Mouse (Mus musculus) liver, embryonic 14.5 days (tissue): ENCODE measurements around the gene Adipor1.

ENCODE experiments used
- CTCF ChIP-seq: IDR thresholded peaks from 2 replicates; pipeline ENCODE4 v1.5.1; 2016; ENCODE audit warnings: antibody characterized with exemption, low read depth, control low read depth
- EP300 ChIP-seq: IDR thresholded peaks from 2 replicates; pipeline ENCODE4 v1.6.1; 2016; ENCODE audit warnings: antibody characterized with exemption, low read depth

DNA sequence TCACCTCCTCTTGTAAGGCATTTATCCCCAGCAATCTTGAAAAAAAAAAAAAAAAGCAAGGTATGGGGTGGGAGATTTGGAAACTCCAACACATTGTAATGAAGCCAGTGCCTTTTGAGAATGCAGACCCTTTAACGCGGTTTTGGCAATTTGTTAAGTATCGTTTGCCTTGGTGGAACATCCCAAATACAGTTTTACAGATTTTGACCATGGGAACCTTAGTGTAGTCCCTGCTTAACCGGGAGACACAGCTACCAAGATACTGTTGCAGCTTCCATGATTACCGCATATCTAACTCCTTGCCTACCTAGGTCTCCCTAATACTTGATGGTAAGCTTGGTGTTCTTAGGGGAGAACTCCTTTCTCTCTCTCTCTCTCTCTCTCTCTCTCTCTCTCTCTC, 40.9 kb downstream of the Adipor1 start:
- TF ChIP-seq EP300: no peak
- no peak for TF ChIP-seq CTCF
